In genomic region chr9:102544773-102545366, GRCm38 (mm10) we compare ENCODE assay signal across 8 mouse cellular contexts. TPM values are rescaled to one million over a fixed set of nuclear protein-coding genes. Genes with fewer than 3 reads are reported as not detected.
A peak's percentile ranks its signal among the peaks of the same experiment; 100 is the strongest.
DNase-seq lines count a peak whose midpoint lies in the region; ATAC-seq and TF ChIP-seq lines count a peak whose summit lies in the region.

No protein-coding gene starts in this region.

- peak overlapping the region; percentile 64 for H3K4me2 ChIP-seq in hindbrain, postnatal 0 days (ENCODE audit: low read depth, low read length)

- no peaks in the 10 kb centered on the region for H3K27me3 ChIP-seq in hindbrain, postnatal 0 days (ENCODE audit: insufficient read depth, low read length)

- peak; percentile 73 for DNase-seq in T-cell, adult 2 months (ENCODE audit: low spot score)
- DNase-seq in cerebellum, postnatal 14 days, result peak; percentile 95 to 96
- peak; percentile 80 for DNase-seq in gastrocnemius, adult 2 months
- peak; percentile 94 for DNase-seq in hindbrain, postnatal 0 days (ENCODE audit: low spot score)
- peak; percentile 91 to 92 for DNase-seq in left cerebral cortex, adult 18-20 months (ENCODE audit: low spot score in 2 of 2)
- DNase-seq in right cerebral cortex, postnatal 10 days (ENCODE audit: low spot score in 2 of 2), result peak; percentile 89 to 94
- peak; percentile 66 to 84 for DNase-seq in urinary bladder, postnatal 4 days (ENCODE audit: low spot score in 2 of 2)

- peak; percentile 74 for ATAC-seq in hindbrain, postnatal 0 days
- peak; percentile 66 for ATAC-seq in megakaryocyte, adult 5-6 weeks (ENCODE audit: poor library complexity, severe bottlenecking)

- peaks cover 24% of the 10 kb centered on the region; the same call in 1 of the 2 replicates for H3K4me1 ChIP-seq in hindbrain, postnatal 0 days (ENCODE audit: insufficient read depth, low read length)

- intact Hi-C loops in gastrocnemius, adult 2 months (cut with DNase I), result no loop called here

- peak overlapping the region; percentile 31; the same call in 1 of the 2 replicates for H3K27ac ChIP-seq in gastrocnemius, adult 2 months
- H3K27ac ChIP-seq in hindbrain, postnatal 0 days, result peak overlapping the region; percentile 73

- no peaks in the 10 kb centered on the region for H3K9me3 ChIP-seq in hindbrain, postnatal 0 days (ENCODE audit: low read length)

- TF ChIP-seq CTCF in gastrocnemius, adult 2 months (IDR thresholded peaks at IDR 0.05), result no peak; the same call in none of the 2 replicates
- TF ChIP-seq CTCF in hindbrain, postnatal 0 days (IDR thresholded peaks at IDR 0.05; ENCODE audit: low read depth), result peak; percentile 91

- peak overlapping the region; percentile 56; the same call in 1 of the 2 replicates for H3K9ac ChIP-seq in hindbrain, postnatal 0 days (replicated peaks; ENCODE audit: low read length)

- no peaks in the 10 kb centered on the region for H3K36me3 ChIP-seq in hindbrain, postnatal 0 days (ENCODE audit: insufficient read depth, low read length)

- under 1% methylated on average over 26 of the region's 26 CpGs for WGBS in hindbrain, postnatal 0 days

- H3K4me3 ChIP-seq in gastrocnemius, adult 2 months, result peak overlapping the region; percentile 50
- peak overlapping the region; percentile 24 for H3K4me3 ChIP-seq in hindbrain, postnatal 0 days (ENCODE audit: low read length)

RNA-seq across cellular contexts. Expression of gene Ky, which starts 39.3 kb away (rescaled TPM):
- total RNA-seq in gastrocnemius, adult 2 months (2021), result 100 to 1,000 TPM in 1 of 2 experiments, 10 to 100 TPM in 1; 97.3 to 101 TPM
- 2.3 and 5.3 TPM in 2 replicates for total RNA-seq in hindbrain, postnatal 0 days (2014; rRNA removed)
- polyA plus RNA-seq in hindbrain, postnatal 0 days (2015; fragmentation: Nextera tagmentation; extraction: Ambion mirVana), result 0.54 and 1.1 TPM in 2 replicates
- total RNA-seq in left cerebral cortex, adult 18-20 months (2021), result 1 to 10 TPM in 1 of 2 experiments, under 1 TPM in 1; 1.00 to 1.8 TPM
- not detected in 2 replicates for total RNA-seq in megakaryocyte, adult 5-6 weeks (2015)
- not detected in 2 replicates for total RNA-seq in megakaryocyte, adult 5-6 weeks (2017)

Comparison
In these comparisons a context has a peak if more than half of its experiments do, and no peak if none do; other contexts are left out.
1. Peak in every context shown above with its lines: DNase-seq, ATAC-seq, H3K4me3 ChIP-seq and H3K27ac ChIP-seq.
2. RNA of gene Ky, which starts 39.3 kb away (total RNA-seq): 97.3 to 101 TPM in gastrocnemius, adult 2 months; 2.3 to 5.3 TPM in hindbrain, postnatal 0 days, 1.00 to 1.8 TPM in left cerebral cortex, adult 18-20 months and not detected in megakaryocyte, adult 5-6 weeks; every median in the first group is over 10 times any median in the second.